Mouse (Mus musculus) frontal cortex, postnatal 10 days (tissue): Measurements from ENCODE around the gene Ank3.

Experiments used
- DNase-seq, 2 experiments: peaks; one replicate each; pipeline ENCODE4 v3.0.0; 2022; ENCODE audit warnings: low spot score in 2 of 2, mixed read lengths in 1 of 2

Ank3 gene

DNA sequence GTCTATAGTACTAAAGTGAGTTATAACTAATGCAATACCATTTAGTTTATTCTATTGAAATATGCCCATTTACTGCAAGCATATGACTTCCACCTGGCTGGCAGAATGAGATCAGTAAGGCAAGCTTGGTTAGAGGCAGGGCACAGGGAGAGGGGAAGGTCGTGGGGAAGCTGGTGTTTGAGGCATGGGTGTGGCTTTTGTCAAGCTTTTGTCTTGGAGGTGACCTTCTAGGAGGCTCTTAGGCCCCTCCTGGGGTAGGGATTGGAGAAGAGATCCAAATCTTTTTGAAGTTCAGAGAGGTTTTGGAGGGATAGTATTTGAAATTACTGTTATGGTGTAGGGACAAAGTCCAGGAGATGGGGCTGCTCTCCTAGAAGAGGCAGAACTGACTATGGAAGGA is 78.3 kb downstream of the Ank3 start:
- DNase-seq, result no peak

DNA sequence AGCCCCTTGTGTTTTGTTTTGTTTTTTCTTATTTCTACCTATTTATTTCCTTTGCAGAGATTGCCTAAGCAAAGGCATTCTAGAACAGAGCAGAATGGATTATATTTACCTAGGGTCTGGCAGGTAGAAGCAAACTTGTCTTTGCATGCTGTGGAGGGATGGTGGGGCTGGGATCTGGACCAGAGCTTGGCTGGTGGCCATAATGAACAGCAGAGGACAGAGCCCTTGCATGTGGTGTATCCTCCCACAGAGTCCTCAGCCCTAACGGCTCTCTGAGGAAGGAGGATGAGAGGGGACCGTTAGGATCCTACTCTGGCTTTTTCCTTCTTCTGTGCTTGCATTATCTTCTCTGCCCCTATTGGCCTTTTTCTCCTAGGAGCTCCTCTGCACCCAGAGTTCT is 79.1 kb downstream of the Ank3 start:
- DNase-seq, result no peak

DNA sequence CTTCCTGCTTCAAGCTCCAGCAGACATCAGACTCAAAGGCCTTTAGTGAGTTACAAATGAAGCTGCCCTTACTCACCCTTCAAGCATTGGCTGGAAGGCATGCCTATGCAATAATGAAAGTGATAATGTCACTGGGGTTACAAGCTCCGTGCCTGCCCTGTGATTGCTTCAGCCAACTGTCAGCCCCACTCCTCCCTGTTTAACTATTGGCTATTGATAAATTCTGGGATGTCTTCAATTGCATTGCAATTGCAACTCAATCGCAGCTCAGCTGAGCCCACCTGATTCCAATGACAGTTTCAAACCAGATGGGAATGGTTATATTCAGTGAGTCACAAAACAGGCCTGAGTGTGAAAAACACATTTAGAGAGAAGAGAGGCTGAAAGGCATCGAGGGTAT is 80.3 kb downstream of the Ank3 start:
- no peak for DNase-seq

DNA sequence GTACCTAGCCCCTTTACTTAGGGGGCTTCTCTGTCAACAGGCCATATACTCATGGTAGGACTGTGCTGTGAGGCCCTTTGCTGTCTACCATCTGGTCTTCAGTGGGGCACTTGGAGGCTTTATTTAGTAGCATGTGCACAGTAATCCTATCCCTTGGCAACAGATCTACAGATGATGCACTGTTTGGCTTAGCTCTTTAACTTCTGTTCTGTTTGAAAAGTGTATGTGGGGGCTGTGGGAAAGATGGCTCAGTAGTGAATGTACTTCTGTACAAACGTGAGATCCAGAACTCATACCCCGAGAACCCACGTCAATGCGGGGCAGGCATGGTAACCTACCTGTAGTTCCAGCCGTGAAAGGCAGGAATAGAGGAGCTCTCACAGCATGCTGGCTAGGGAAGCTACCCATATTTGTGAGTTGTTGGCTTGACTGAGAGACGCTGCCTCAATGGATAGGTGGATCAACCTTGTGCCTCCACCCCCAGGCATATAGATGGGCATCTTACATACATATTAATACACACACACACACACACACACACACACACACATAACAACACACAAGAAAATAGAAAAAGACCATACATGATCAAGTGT is 86.7 kb downstream of the Ank3 start:
- DNase-seq, result no peak

DNA sequence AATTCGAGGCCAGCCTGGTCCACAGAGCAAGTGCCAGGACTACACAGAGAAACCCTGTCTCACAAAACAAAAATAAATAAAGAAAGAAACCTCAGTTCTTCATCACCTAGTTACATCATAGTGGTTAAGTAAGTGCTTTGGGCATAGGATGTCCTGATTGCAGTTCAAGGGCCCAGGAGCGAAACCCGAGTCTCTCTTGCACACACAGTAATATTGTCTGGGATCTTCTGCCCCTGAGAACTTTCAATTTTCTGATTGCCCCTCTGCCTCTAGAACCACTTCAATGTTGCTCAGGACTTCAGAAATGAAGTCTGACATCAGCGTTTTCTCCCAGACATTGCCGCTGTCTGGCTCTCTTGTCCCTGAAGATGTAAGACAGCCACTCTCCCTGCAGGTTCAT is 91.6 kb downstream of the Ank3 start:
- no peak for DNase-seq

DNA sequence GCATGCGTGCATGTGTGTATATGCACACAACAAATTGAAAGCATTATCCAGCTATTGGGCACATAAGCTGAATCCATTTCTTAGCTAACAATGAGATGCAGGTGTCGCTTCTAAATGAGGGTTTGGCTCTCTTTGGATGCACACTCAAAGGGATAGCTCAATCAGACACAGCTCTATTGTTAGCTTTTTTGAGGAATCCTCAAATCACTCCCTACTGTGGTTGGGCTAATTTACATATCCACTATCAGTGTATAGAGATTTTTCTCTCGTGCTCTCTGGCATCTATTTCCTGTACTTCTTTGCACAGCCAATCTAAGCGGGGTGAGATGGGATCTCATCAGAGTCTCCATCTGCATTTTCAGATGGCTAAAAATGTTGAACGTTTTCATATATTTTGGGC is 93.4 kb downstream of the Ank3 start:
- DNase-seq, result no peak

DNA sequence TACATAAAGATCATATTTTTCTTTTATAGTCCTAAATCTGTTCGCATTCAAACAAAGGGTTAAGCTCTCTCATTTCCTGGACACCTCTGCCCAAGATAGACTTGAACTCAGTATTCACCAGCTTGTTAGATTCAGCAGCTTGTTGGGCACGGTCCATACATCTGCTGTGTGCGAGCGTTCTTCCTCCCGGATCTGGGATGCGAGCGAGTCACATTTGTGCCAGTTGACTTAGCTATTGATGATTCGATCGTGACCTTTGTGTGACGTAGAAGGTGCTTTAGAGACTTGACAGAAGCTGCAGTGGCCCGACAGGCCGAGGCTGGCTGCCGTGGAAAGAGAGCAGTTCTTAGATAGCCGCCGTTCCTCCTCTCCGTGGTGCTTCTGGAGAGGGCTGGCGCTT is 98.8 kb downstream of the Ank3 start:
- DNase-seq, result no peak

DNA sequence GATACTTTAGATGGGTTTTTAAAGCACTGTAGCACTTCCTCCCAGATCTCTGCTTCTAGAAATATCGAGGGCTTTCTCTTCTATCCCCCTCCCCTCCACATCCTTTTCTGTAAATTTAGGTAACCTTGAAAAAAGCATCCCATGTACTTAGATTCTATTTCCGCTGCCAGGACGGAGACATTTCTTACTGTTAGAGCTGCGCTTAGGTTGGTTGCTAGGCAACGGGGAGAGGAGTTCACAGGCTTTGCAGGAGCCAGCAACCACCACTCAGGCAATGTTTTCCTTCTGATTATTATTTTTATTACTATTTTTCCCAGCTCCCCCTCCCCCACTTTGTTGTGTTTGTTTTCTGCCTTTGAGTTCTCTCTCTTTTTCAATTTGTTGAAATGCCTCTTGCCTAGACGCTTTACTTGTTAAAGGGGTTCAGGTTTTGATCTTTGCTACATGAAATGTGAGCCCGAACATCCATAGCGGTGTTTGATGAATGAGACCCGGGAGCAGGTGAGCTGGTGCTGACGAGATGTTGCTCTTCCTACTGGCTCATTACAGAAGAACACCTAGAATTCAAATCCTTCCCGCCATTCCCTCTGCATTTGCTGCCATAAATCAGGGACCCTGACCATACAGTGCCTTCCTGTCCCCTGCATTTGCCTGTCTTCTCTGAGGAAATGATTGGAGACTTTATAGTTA is 101.7 kb downstream of the Ank3 start:
- peak; percentile 31 to 40 for DNase-seq

DNA sequence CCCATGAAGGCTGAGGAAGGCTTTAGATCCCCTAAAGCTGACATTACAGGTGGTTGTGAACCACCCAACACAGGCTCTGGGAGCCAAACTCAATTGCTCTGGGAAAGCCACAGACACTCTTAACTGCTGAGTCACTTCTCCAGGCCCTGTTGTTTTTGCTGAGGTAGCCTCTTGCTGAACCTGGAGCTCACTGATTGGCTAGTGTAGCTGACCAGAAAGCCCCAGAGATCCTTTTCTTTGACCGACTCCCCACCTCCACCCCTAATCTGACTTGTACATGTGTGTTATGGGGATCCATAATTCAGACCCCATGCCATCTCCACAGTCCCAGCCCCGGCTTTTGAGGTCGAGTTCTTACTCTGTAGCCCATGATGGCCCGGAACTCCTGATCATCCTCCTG is 105.2 kb downstream of the Ank3 start:
- no peak for DNase-seq

DNA sequence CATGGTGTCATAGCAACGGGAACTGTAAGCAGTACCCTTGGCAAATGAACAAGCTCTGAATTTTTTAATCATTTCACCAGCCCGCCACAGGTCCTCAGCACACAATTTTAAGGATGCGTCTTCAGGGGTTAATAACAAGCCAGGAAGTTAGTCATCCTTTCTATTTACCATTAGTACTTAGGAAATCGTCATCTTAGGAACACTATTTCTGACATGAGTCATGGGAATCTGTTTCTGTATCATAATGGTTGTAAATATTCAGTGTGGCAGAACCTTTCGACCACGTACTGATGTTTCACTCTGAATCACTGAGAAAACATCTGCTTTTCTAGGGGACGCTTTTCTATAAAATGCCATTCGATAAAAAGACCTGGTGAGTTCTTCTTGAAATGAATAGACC is 109.1 kb downstream of the Ank3 start:
- DNase-seq, result no peak

DNA sequence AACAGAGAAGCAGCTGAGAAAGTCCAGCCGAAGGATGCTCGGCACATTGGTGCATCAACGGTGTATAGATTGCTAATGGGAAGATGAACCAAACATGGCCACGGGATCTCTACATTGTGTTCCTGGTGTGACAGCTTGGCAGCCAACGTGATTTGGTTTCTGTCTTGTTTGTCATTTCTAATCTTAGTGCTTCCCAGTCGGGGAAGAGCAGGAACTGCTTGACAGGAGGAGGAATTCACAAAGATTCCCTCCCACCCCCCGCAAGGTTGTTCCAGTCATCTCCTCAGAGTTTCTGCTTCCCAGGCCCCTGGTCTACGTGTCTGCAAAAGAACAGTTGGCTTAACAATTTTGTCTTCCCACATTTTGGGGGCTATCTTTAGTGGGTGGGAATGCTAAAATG is 111.8 kb downstream of the Ank3 start:
- no peak for DNase-seq

DNA sequence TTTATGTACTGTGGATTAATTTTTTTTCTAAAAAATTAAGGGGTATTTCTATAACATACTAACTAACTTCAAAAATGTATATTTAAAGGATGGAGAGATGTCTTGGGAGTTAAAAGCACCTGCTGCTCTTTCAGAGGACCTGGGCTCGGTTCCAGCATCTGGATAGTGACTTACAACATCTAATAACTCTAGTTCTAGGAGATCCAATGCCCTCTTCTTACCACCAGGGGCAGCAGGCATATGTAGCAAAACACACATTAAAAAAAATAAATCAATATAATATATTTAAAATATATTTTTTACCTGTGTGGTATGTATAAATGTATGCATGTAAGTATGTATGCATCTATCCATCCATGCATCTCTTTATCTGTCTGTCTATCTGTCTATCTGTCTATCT is 112.7 kb downstream of the Ank3 start:
- no peak for DNase-seq

DNA sequence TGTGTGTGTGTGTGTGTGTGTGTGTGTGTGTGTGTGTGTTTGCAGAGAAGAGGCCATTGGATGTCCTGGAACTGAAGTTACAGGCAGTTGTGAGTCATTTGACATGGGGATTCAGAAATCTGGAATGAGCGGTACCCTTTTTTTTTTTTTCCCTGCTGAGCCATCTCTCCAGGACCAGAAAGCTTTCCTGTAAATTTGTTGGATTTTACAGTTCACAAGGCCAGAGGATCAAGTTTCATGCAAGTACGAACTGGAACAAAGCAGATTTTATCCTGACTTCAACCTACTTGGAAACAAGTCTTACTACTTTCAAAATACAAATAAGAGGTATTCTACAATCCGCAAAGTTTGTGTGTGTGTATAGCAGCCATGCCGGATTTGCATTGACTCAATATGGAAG is 123.4 kb downstream of the Ank3 start:
- DNase-seq, result no peak

DNA sequence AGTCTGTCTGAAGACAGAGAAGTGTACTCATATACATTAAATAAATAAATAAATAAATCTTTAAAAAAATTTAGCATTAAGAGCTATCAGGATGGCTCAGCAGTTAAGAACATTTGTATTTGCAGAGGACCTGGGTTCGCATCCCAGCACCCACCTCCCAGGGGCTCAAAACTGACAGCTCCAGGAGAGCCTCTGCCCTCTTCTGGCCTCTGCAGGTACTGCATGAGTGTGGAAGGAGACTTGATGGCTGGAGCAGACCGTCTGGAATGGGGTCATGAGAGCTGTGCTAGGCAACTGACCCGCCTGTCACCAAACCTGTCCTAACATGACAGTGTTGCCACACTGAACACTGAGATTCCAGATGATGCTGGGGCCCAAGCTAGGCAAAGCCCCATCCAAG is 124.6 kb downstream of the Ank3 start:
- no peak for DNase-seq

DNA sequence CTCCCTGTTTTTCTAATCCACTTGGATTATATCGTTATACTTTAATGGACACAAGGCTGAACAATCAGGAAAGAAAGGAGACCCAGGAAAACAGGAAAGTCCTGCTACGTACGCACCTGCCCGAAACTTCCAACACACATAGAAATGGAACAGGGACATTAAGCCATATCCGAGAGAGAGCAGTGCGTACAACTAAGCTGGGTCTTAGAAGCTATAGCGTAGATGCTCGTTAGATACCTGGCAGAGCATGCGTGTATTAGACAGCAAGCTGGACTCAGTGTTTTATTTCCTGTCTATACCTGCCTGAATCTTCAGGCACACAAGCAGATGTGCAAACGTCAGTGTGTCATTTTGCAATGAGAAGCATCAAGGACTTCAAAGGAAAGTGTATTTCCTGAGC is 128.7 kb downstream of the Ank3 start:
- no peak for DNase-seq

DNA sequence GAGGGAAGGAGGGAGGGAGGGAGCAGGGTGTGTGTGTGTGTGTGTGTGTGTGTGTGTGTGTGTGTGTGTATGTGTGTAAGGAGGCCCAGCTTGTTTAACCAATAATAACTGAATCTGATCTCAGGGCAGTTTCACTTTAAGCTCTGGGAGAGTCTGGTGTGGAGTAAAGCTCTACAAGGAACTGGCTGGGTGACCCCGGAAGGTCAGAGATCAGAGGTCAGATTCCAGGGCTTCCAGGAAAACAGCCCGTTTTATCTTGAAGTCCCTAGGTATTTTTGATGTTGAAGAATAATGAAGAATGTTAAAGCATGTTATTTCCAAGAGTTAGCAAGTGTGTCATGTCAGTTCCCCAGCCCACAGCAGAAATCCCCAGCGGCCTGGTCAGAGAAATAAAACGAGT is 130.2 kb downstream of the Ank3 start:
- DNase-seq, result no peak

DNA sequence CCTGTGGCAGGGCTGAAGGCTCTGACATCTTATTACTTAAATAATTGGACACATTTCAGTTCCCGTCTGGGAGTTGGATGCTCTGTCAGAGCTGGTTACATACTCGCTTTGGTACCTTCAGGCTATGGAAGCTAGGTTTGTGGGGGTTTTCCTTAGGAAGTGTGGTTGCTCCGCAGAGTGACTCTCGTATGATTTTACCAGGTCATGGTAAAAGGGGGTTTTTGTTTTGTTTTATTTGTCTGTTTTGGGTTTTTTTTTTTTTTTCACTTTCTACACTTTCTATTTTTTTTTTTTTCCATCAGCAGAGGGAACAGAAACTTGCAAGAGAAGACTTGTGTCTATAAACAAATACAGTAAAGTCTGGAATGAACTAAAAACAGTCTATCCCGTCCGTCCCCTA is 131.8 kb downstream of the Ank3 start:
- DNase-seq, result no peak

DNA sequence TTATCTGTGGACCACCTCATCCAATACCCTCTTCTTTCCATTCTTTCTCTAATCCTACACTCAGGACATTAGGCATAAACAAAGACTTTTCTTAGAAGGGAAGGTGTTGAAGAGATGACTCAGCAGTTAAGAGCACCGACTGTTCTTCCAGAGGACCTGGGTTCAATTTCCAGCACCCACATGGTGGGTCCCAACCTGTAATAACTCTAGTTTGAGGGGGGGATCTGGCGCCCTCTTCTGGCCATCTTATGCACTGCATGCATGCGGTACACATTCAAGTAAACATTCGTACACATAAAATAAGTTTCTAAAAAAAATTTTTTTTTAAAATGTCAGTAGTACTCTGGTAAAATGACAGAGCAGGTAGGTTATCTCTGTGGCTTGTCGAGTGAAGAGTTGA is 133.0 kb downstream of the Ank3 start:
- DNase-seq, result no peak

DNA sequence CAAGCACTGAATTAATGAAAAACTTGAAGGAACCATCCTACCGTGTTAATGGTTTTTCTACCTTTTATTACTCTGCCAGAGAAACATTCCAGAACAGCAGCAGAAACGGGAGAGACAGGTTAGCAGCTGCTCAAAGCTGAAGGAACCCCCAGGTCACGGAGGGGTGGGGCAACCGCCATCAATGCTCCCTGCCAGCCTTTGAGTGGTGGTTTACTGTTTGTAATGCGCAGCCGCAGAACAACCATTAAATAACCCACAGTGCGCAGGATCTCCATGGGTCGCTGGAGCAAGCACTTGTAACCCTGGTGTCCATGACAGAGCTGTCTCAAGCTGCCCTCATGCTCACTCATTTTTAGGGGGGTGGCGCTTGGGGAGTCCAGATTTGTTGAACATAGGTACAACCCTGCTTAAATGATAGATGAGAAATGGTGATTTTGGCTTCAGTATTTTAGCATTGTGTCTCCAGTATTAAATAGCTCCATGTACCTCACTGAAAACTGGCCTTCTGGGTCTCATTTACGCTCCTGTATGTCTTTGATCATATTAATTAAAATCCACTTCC is 133.7 kb downstream of the Ank3 start:
- DNase-seq, result no peak

DNA sequence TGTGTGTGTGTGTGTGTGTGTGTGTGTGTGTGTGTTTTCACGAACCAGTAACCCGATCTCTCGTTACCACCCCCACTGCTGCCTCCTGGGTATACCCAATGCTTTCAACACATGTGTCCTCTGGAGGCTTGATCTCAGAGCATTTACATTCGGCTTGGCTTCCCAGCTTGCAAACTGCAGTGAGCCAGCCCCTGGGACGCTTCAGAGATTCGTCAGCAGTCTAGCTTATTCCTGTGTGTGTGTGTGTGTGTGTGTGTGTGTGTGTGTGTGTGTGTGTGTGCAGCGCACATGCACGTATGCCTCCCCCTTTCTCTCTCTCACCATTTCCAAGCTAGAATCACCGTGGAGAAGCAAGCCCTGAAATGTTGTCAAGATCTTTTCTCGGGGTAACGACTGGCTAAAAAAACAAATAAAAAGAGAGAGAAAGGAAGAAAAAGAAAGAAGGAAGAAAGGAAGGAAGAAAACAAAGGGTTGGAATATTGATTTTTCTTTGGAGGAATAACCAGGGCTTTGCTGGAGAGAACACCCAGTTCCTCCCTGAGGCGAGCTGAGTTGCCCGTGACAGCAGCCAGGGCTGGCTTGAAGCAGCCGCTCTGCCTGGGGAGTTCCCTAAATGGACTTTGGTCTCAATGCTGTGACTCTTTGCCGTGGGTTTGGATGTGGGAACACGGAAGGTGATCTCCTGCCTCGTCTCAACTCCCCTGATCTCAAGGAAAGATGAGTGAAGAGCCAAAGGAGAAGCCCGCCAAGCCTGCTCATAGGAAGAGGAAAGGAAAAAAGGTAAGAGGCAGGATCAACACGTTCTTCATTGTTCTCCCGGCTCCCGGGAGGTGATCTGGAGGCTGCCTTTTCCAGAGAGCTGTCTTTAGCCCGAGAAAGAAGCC is 135.2 kb downstream of the Ank3 start:
- DNase-seq, result peak; percentile 63 to 75

DNA sequence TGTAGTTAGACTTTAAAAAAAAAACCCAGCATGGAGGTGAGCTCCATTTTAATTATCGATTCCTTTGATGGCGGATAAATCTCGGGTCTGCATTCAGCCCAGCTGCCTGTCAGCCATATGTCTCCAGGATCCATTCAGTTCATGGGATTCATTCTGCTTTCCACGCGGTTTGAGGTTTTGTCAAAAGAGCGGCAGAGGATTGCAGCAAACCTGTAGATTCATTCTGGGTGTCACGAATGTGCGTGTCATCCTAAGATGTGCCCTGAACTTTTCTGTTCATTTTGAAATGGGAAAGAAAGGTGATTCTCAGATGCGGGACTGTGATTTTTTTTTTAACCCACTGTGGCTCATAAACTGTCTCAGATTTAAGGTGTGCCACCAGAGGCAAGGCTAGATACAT is 136.1 kb downstream of the Ank3 start:
- no peak for DNase-seq

DNA sequence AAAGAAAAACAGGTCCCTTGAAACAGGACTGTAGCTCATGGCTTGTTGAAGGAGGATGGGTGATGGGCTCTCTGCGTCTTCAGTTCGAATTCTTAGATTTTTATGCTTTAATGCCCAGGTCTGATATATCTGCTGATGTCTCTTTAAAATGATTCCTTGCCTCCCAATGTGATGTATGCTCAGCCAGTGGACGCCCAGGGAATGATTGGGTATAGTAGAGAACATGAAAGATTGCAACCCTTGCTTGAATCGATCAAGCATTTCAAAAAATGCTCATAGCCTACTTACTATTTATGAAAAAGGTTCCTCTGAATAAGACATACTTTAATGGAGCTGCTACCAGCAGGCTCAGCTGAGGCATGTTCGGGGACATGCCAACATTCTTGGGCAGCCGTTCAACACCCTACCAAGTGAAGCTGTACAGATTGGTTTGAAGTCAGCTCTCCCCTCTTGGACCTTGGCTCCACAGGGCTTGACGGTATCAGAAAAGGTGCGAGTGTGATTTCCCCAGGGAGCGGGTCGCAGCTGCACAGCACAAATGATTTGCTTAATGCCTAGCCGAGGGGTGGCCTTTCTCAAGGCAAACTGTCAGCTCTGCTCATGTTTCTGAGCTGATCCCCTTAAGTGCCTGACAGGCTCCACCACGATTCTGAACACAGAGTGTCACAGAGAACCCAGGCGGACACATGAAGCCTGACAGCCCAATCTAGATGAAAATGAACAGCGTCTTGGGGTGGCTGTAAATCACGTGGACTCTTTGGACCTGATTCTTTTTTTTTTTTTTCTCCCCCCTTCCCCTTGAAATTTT is 136.8 kb downstream of the Ank3 start:
- DNase-seq, result peak in 1 of 2 experiments; percentile 34
